Mouse (Mus musculus) B cell, adult 62 days (primary cell): ENCODE results near the gene B3galnt1. TPM values are rescaled to one million over a fixed set of nuclear protein-coding genes. Genes with fewer than 3 reads are reported as not detected.

Experiments
- total RNA-seq: library from RNA; stranded (reverse); gene quantifications from 4 replicates; pipeline ENCODE4 v1.2.4, GENCODE M21; 2023

Gene B3galnt1
- 0.28 to 0.67 TPM (median 0.47 TPM) in 4 replicates for total RNA-seq

GRCm38 (mm10) chr3:69598261-69599165 lies at the start of gene B3galnt1:
Gene B3galnt1, minus strand, starts transcription at chr3:69598960.

Other genes with a start within 250 kb of the B3galnt1 start
- gene Nmd3, start 123.0 kb upstream of the B3galnt1 start, total RNA-seq, result 99.0 to 125 TPM (median 107 TPM) in 4 replicates